Mouse (Mus musculus): ENCODE data around the gene Tmem179b. TPM values are rescaled to one million over a fixed set of nuclear protein-coding genes. Genes with fewer than 3 reads are reported as not detected.

The Tmem179b gene
- 46.4 and 50.8 TPM in 2 replicates for polyA plus RNA-seq (2014; fragmentation: Nextera tagmentation; extraction: Ambion mirVana)

- H3K27me3 ChIP-seq (ENCODE audit: control insufficient read depth, insufficient read depth, low read length), result no peaks in the 10 kb centered on the region
- H3K9ac ChIP-seq (ENCODE audit: low read depth, low read length), result peak within 1 kb of the TSS; percentile 91
- under 1% methylated on average over 62 of the region's 68 CpGs for WGBS
- peak; percentile 95 for ATAC-seq (ENCODE audit: low FRiP score)
- H3K36me3 ChIP-seq (ENCODE audit: control insufficient read depth, insufficient read depth, low read length), result peaks cover 2% of the 10 kb centered on the region
- H3K4me1 ChIP-seq (replicated peaks; ENCODE audit: control insufficient read depth, insufficient read depth, low read length), result peaks cover 10% of the 10 kb centered on the region
- peak within 1 kb of the TSS; percentile 73 for H3K4me3 ChIP-seq (ENCODE audit: low read depth, low read length)
- H3K9me3 ChIP-seq (ENCODE audit: control insufficient read depth, low read length), result no peaks in the 10 kb centered on the region
- peak within 1 kb of the TSS; percentile 98 for H3K27ac ChIP-seq (ENCODE audit: low read depth, low read length)
- peak within 1 kb of the TSS; percentile 97 for H3K4me2 ChIP-seq (replicated peaks; ENCODE audit: low read depth, low read length)
- peak; percentile 98 for DNase-seq (ENCODE audit: low spot score)
Observed at GRCm38 (mm10) chr19:8774086-8774835, at the start of gene Tmem179b. Gene Tmem179b, minus strand, starts transcription at chr19:8774467.

- DNase-seq (ENCODE audit: low spot score) (no peak), ATAC-seq (ENCODE audit: low FRiP score) (no peak)
- Histone ChIP-seq H3K4me2 (replicated peaks; ENCODE audit: low read depth, low read length) (peak overlapping the region; percentile 77; the same call in 1 of the 2 replicates), H3K4me3 (ENCODE audit: low read depth, low read length) (peak overlapping the region; percentile 1; the same call in 1 of the 2 replicates), H3K36me3 (ENCODE audit: control insufficient read depth, insufficient read depth, low read length) (0 out of 2 replicates have a peak, but pooled peaks cover 8% of the 10 kb centered on the region), H3K4me1 (replicated peaks; ENCODE audit: control insufficient read depth, insufficient read depth, low read length) (peaks cover 3% of the 10 kb centered on the region; the same call in 1 of the 2 replicates), H3K27me3 (ENCODE audit: control insufficient read depth, insufficient read depth, low read length) (no peaks in the 10 kb centered on the region), H3K9ac (ENCODE audit: low read depth, low read length) (no peak overlapping the region), H3K9me3 (ENCODE audit: control insufficient read depth, low read length) (no peaks in the 10 kb centered on the region), H3K27ac (ENCODE audit: low read depth, low read length) (no peak overlapping the region)
- 77% methylated on average over 8 of the region's 8 CpGs for WGBS
Observed at GRCm38 (mm10) chr19:8822696-8823095, 48.4 kb upstream of the Tmem179b start.

- 2% methylated on average over 7 of the region's 7 CpGs for WGBS
- peak overlapping the region; percentile 77 for H3K4me2 ChIP-seq (replicated peaks; ENCODE audit: low read depth, low read length)
- ATAC-seq (ENCODE audit: low FRiP score) (no peak), DNase-seq (ENCODE audit: low spot score) (no peak)
- H3K27ac ChIP-seq (ENCODE audit: low read depth, low read length), result 0 out of 2 replicates have a peak overlapping the region, but pooled peaks have one; percentile 98
- 0 out of 2 replicates have a peak, but pooled peaks cover 4% of the 10 kb centered on the region for H3K36me3 ChIP-seq (ENCODE audit: control insufficient read depth, insufficient read depth, low read length)
- peaks cover 9% of the 10 kb centered on the region for H3K4me1 ChIP-seq (replicated peaks; ENCODE audit: control insufficient read depth, insufficient read depth, low read length)
- peak overlapping the region; percentile 98 for H3K9ac ChIP-seq (ENCODE audit: low read depth, low read length)
- no peaks in the 10 kb centered on the region for H3K27me3 ChIP-seq (ENCODE audit: control insufficient read depth, insufficient read depth, low read length)
- no peaks in the 10 kb centered on the region for H3K9me3 ChIP-seq (ENCODE audit: control insufficient read depth, low read length)
- peak overlapping the region; percentile 99 for H3K4me3 ChIP-seq (ENCODE audit: low read depth, low read length)
Observed at GRCm38 (mm10) chr19:8821146-8821545, 46.9 kb upstream of the Tmem179b start.

GRCm38 (mm10) chr19:8820424-8820956, 46.2 kb upstream of the Tmem179b start:
- WGBS, result 0% methylated on average over 48 of the region's 48 CpGs
- Histone ChIP-seq H3K27me3 (ENCODE audit: control insufficient read depth, insufficient read depth, low read length) (no peaks in the 10 kb centered on the region), H3K4me2 (replicated peaks; ENCODE audit: low read depth, low read length) (peak overlapping the region; percentile 77), H3K36me3 (ENCODE audit: control insufficient read depth, insufficient read depth, low read length) (0 out of 2 replicates have a peak, but pooled peaks cover 3% of the 10 kb centered on the region), H3K9ac (ENCODE audit: low read depth, low read length) (peak overlapping the region; percentile 98), H3K9me3 (ENCODE audit: control insufficient read depth, low read length) (no peaks in the 10 kb centered on the region), H3K27ac (ENCODE audit: low read depth, low read length) (peak overlapping the region; percentile 98), H3K4me1 (replicated peaks; ENCODE audit: control insufficient read depth, insufficient read depth, low read length) (peaks cover 9% of the 10 kb centered on the region), H3K4me3 (ENCODE audit: low read depth, low read length) (peak overlapping the region; percentile 99)
- peak; percentile 30 for ATAC-seq (ENCODE audit: low FRiP score)
- peak; percentile 39 for DNase-seq (ENCODE audit: low spot score)

- no peaks in the 10 kb centered on the region for H3K9me3 ChIP-seq (ENCODE audit: control insufficient read depth, low read length)
- peak within 1 kb of the TSS; percentile 98 for H3K27ac ChIP-seq (ENCODE audit: low read depth, low read length)
- peak within 1 kb of the TSS; percentile 77 for H3K4me2 ChIP-seq (replicated peaks; ENCODE audit: low read depth, low read length)
- 0 out of 2 replicates have a peak, but pooled peaks cover 3% of the 10 kb centered on the region for H3K36me3 ChIP-seq (ENCODE audit: control insufficient read depth, insufficient read depth, low read length)
- peaks cover 9% of the 10 kb centered on the region for H3K4me1 ChIP-seq (replicated peaks; ENCODE audit: control insufficient read depth, insufficient read depth, low read length)
- WGBS, result under 1% methylated on average over 69 of the region's 83 CpGs
- DNase-seq (ENCODE audit: low spot score) (peak; percentile 95), ATAC-seq (ENCODE audit: low FRiP score) (peak; percentile 97)
- H3K9ac ChIP-seq (ENCODE audit: low read depth, low read length), result peak within 1 kb of the TSS; percentile 98
- no peaks in the 10 kb centered on the region for H3K27me3 ChIP-seq (ENCODE audit: control insufficient read depth, insufficient read depth, low read length)
- H3K4me3 ChIP-seq (ENCODE audit: low read depth, low read length), result peak within 1 kb of the TSS; percentile 99
Observed at GRCm38 (mm10) chr19:8819596-8820423, 45.5 kb upstream of the Tmem179b start, which contains the start of gene Hnrnpul2. Gene Hnrnpul2, plus strand, starts transcription at chr19:8820010.

DNA sequence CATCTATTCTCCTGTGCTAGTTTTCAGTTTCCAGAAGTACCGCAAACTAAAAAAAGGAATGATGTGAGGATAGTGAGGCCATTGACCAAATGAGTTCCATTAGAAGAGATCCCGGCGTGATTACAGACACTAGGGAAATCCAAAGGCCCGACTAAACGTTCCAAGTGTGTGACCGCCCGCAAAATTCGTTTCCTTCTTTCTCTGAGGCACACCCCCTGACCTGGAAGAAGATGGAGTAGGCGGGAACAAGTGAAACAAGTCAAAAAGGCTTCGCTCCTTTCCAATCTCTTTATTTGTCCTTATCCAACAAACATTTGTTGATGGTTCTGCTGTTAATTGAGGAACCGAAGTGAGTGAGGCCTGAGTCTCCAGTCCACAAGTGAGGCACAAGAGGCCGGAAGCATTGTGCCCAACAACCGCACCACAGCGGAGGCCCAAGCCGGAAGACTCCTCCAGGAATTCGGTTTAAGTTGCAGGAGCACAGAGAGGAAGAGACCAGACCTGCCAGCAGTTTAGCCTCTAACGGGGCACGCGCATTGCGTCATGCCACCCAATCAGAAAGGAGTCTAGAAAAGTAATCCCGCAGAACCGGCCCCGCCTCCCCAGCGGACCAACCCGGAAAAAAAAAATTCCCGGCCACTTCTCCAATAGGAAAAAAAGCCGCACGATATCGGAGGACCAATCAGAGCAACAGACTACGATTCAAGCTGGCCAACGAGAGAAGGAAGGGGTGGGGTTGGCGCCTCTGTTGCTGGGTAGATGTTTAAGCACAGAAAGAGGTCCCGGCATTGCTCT, 44.7 kb upstream of the Tmem179b start, which contains the start of gene Ttc9c:
Gene Ttc9c, minus strand, starts transcription at position 533 of the 795 bp plus-strand sequence.
- peak within 1 kb of the TSS; percentile 98 for H3K9ac ChIP-seq (ENCODE audit: low read depth, low read length)
- peak within 1 kb of the TSS; percentile 98 for H3K27ac ChIP-seq (ENCODE audit: low read depth, low read length)
- peak within 1 kb of the TSS; percentile 77 for H3K4me2 ChIP-seq (replicated peaks; ENCODE audit: low read depth, low read length)
- peaks cover 9% of the 10 kb centered on the region for H3K4me1 ChIP-seq (replicated peaks; ENCODE audit: control insufficient read depth, insufficient read depth, low read length)
- no peaks in the 10 kb centered on the region for H3K27me3 ChIP-seq (ENCODE audit: control insufficient read depth, insufficient read depth, low read length)
- peaks cover 3% of the 10 kb centered on the region; the same call in 1 of the 2 replicates for H3K36me3 ChIP-seq (ENCODE audit: control insufficient read depth, insufficient read depth, low read length)
- peak within 1 kb of the TSS; percentile 99 for H3K4me3 ChIP-seq (ENCODE audit: low read depth, low read length)
- under 1% methylated on average over 33 of the region's 33 CpGs for WGBS
- ATAC-seq (ENCODE audit: low FRiP score) (peak; percentile 94), DNase-seq (ENCODE audit: low spot score) (peak; percentile 97)
- no peaks in the 10 kb centered on the region for H3K9me3 ChIP-seq (ENCODE audit: control insufficient read depth, low read length)

DNA sequence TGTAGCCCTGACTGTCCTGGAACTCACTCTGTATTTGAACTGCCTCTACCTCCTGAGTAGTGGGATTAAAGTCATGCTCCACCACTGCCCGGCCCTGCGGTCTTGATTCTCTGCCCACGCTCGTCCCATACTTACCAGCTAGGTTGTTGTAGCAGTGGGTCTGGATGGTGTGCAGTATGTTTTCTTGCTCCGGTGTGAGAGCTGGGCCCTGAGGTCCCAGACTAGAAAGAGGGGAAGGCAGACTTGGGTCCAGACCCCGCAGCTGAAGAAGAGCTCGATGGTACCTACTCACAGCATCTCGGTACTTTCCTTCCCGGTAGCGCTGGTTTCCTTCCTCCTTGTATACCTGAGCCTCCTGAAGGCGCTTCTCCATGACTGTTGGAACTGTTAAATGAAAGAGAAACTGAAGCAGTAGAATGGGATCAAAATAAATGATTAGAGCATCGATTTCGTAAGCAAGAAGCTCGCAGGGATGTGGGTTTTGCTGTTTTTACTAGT, 44.1 kb upstream of the Tmem179b start:
- H3K27ac ChIP-seq (ENCODE audit: low read depth, low read length), result peak overlapping the region; percentile 98
- peaks cover 4% of the 10 kb centered on the region; the same call in 1 of the 2 replicates for H3K36me3 ChIP-seq (ENCODE audit: control insufficient read depth, insufficient read depth, low read length)
- peaks cover 9% of the 10 kb centered on the region for H3K4me1 ChIP-seq (replicated peaks; ENCODE audit: control insufficient read depth, insufficient read depth, low read length)
- no peaks in the 10 kb centered on the region for H3K9me3 ChIP-seq (ENCODE audit: control insufficient read depth, low read length)
- H3K9ac ChIP-seq (ENCODE audit: low read depth, low read length), result peak overlapping the region; percentile 71
- H3K4me2 ChIP-seq (replicated peaks; ENCODE audit: low read depth, low read length), result peak overlapping the region; percentile 77
- no peaks in the 10 kb centered on the region for H3K27me3 ChIP-seq (ENCODE audit: control insufficient read depth, insufficient read depth, low read length)
- no peak for DNase-seq (ENCODE audit: low spot score)
- peak overlapping the region; percentile 99 for H3K4me3 ChIP-seq (ENCODE audit: low read depth, low read length)
- ATAC-seq (ENCODE audit: low FRiP score), result no peak
- WGBS, result 38% methylated on average over 14 of the region's 14 CpGs

Measured in hindbrain, embryonic 11.5 days (tissue).